Mouse (Mus musculus): ENCODE measurements at regions not wholly inside any gene's neighbourhood (a gene's known extent, or its start where the extent isn't known, plus 50 kb on each side); places are given as distances from the start of the nearest gene placed in this dataset.
"Not testable (repeated sequence)": the region's sequence is repeated elsewhere in the genome, so short reads cannot be mapped to it uniquely, and the experiment has no call there.

GRCm38 (mm10) chr10:11609092-11609491 lies 265.9 kb downstream of the Epm2a start:
- not testable (repeated sequence) for TF ChIP-seq POLR2A (IDR thresholded peaks at IDR 0.05; ENCODE audit: control insufficient read depth, low read depth, low read length); CTCF (IDR thresholded peaks at IDR 0.05; ENCODE audit: control insufficient read depth, insufficient read depth, insufficient replicate concordance, low read depth, low read length)

All from testis, adult 2 months (tissue).